Mouse (Mus musculus): ENCODE measurements around the gene Ubn2. TPM values are rescaled to one million over a fixed set of nuclear protein-coding genes. Genes with fewer than 3 reads are reported as not detected.

Gene Ubn2
- 55.1 TPM for total RNA-seq (2023)

GRCm38 (mm10) chr6:38433261-38434033, at the start of gene Ubn2:
Gene Ubn2, plus strand, starts transcription at chr6:38433950.

GRCm38 (mm10) chr6:38533428-38534405, 100.0 kb downstream of the Ubn2 start, which contains the start of gene Fmc1:
Gene Fmc1, plus strand, starts transcription at chr6:38533502.

GRCm38 (mm10) chr6:38551062-38551988, 117.6 kb downstream of the Ubn2 start, which contains the start of gene Luc7l2:
Gene Luc7l2, plus strand, starts transcription at chr6:38551334.

Other genes starting within 250 kb of the Ubn2 start
- gene D630045J12Rik, start 179.9 kb upstream of the Ubn2 start, total RNA-seq (2023): not detected
- gene Zc3hav1l, start 134.7 kb upstream of the Ubn2 start, total RNA-seq (2023): 6.2 TPM
- gene Zc3hav1, start 79.3 kb upstream of the Ubn2 start, total RNA-seq (2023): 292 TPM
- gene Ttc26, start 52.5 kb upstream of the Ubn2 start, total RNA-seq (2023): not detected
- gene Fmc1, start 99.6 kb downstream of the Ubn2 start, total RNA-seq (2023): 28.7 TPM
- 381 TPM for gene Luc7l2, start 117.4 kb downstream of the Ubn2 start, total RNA-seq (2023)
- gene Klrg2, start 203.3 kb downstream of the Ubn2 start, total RNA-seq (2023): not detected
- gene Clec2l, start 229.1 kb downstream of the Ubn2 start, total RNA-seq (2023): not detected